Mouse (Mus musculus) midbrain, embryonic 13.5 days (tissue): Measurements from ENCODE around the gene Olfr9. TPM values are rescaled to one million over a fixed set of nuclear protein-coding genes. Genes with fewer than 3 reads are reported as not detected.
"Not testable (repeated sequence)": the region's sequence is repeated elsewhere in the genome, so short reads cannot be mapped to it uniquely, and the experiment has no call there.

Experiments
- ATAC-seq: fragments of 200-750 bp; cut with Nextera tagmentation; 2 replicates; pipeline ENCODE4 v1.8.0; 2017; ENCODE audit warnings: mild to moderate bottlenecking, moderate TSS enrichment, moderate library complexity
- H3K27ac ChIP-seq: fragments of 300-500 bp; sonication (generic); 2 replicates; pipeline ENCODE4 v1.5.1; 2015; ENCODE audit warnings: inconsistent platforms, mild to moderate bottlenecking, moderate library complexity
- H3K27me3 ChIP-seq: fragments of 300-500 bp; sonication (generic); 2 replicates; pipeline ENCODE4 v1.6.1; 2015; ENCODE audit warnings: mild to moderate bottlenecking, inconsistent platforms
- H3K36me3 ChIP-seq: fragments of 300-500 bp; sonication (generic); 2 replicates; pipeline ENCODE4 v1.6.1; 2015; ENCODE audit warnings: mild to moderate bottlenecking, inconsistent platforms
- H3K4me1 ChIP-seq: fragments of 300-500 bp; sonication (generic); replicated peaks from 2 replicates; pipeline ENCODE4 v1.6.1; 2015; ENCODE audit warnings: inconsistent platforms
- H3K4me2 ChIP-seq: fragments of 300-500 bp; sonication (generic); replicated peaks from 2 replicates; pipeline ENCODE4 v1.6.1; 2015; ENCODE audit warnings: moderate library complexity, mild to moderate bottlenecking, inconsistent platforms
- H3K4me3 ChIP-seq: fragments of 300-500 bp; sonication (generic); replicated peaks from 2 replicates; pipeline ENCODE4 v1.5.1; 2015; ENCODE audit warnings: mild to moderate bottlenecking, inconsistent platforms
- H3K9ac ChIP-seq: fragments of 300-500 bp; sonication (generic); replicated peaks from 2 replicates; pipeline ENCODE4 v1.6.1; 2015; ENCODE audit warnings: mild to moderate bottlenecking, inconsistent platforms
- H3K9me3 ChIP-seq: fragments of 300-500 bp; sonication (generic); 2 replicates; pipeline ENCODE4 v1.6.1; 2016; ENCODE audit warnings: mild to moderate bottlenecking, inconsistent platforms
- WGBS: fragments of 180-500 bp; shearing (Covaris S2); methylation state at CpG from one replicate; pipeline ENCODE4 v1.1.7; 2015; 5-methylcytosine and 5-hydroxymethylcytosine counted together
- polyA plus RNA-seq: library from polyadenylated mRNA; unstranded; fragments of >200 nt; fragmentation: Nextera tagmentation; extraction: Ambion mirVana; gene quantifications from 2 replicates; pipeline ENCODE4 v1.2.1, GENCODE M21; 2015

Olfr9 gene
- not detected in 2 replicates for polyA plus RNA-seq

DNA sequence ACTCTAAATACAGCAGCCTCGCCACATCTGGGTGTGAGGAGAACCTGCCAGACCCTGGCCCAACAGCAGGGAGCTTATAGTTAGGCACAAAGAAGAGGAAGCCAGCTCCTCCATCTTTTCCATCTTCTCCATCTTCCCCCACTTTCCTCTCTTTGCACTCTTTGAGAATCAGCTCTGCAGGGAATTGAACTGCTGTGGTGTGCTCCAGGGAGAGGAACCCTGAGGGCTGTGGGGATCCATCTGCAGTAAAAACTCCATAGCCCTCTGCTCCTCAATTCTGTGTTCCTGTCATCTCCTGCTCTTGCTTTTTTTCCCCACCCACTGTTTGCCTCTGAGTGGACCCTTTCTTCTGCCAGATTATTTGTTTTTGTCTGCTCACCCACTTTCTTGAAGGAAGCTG lies at the start of gene Olfr9:
Olfr9 (plus strand) TSS at position 301 of the 400 bp plus-strand sequence.
- H3K4me1 ChIP-seq, H3K9ac ChIP-seq, H3K4me3 ChIP-seq, H3K4me2 ChIP-seq, ATAC-seq, H3K27me3 ChIP-seq, H3K36me3 ChIP-seq, H3K9me3 ChIP-seq, H3K27ac ChIP-seq: not testable (repeated sequence)
- WGBS: 50% methylated on average over 1 of the region's 1 CpGs

DNA sequence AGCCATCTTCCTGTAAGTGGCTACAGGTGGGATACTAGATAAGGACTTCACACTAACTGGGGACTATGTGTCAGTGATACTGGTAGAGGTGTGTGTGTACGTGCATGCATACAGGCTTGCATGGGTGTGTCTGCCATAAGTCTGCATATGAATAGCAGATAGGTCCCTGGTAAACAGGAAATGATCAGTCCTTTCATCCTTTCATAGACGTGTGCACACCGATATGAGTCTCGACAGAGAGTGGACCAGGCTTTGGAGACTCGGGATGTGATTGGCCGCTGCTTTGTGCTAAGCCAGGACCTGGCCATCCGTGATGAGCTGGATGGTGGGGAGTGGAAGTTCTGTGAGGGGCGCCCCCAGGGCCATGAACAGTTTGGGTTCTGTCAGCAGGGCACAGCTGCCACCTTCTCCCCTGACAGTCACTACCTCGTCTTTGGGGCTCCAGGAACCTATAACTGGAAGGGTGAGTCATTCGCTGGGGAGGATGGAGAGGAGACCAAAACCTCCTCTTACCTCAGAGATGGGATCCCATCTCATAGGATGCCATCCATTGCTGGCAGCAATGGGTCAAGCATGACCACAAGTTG lies 48.7 kb upstream of the Olfr9 start:
- peaks cover 7% of the 10 kb centered on the region for H3K27me3 ChIP-seq
- no peak for ATAC-seq
- no peak overlapping the region for H3K4me3 ChIP-seq
- no peaks in the 10 kb centered on the region for H3K36me3 ChIP-seq
- H3K4me1 ChIP-seq: no peaks in the 10 kb centered on the region
- no peak overlapping the region for H3K9ac ChIP-seq
- 84% methylated on average over 10 of the region's 10 CpGs for WGBS
- no peak overlapping the region for H3K4me2 ChIP-seq
- no peaks in the 10 kb centered on the region for H3K9me3 ChIP-seq
- no peak overlapping the region for H3K27ac ChIP-seq

DNA sequence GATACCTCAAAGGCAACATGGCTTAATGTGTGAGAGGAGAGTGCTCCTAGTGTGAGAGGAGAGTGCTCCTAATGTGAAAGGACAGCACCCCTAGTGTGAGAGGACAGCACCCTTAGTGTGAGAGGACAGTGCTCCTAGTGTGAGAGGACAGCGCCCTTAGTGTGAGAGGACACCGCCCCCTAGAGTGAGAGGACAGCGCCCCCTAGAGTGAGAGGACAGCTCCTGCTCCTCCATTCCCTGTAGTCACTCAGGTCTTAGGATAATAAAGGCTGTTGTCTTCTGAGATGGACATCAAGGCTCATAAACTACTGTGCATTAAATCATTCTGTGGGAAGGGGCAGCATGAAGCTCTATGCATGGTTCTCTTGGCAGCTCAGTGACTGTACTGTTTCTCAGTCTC lies 43.6 kb upstream of the Olfr9 start:
- Histone ChIP-seq H3K27ac (no peak overlapping the region), H3K4me2 (no peak overlapping the region), H3K36me3 (no peaks in the 10 kb centered on the region), H3K9me3 (no peaks in the 10 kb centered on the region), H3K27me3 (no peaks in the 10 kb centered on the region), H3K9ac (no peak overlapping the region), H3K4me3 (no peak overlapping the region), H3K4me1 (no peaks in the 10 kb centered on the region)
- 15% methylated on average over 3 of the region's 3 CpGs for WGBS
- ATAC-seq: no peak

DNA sequence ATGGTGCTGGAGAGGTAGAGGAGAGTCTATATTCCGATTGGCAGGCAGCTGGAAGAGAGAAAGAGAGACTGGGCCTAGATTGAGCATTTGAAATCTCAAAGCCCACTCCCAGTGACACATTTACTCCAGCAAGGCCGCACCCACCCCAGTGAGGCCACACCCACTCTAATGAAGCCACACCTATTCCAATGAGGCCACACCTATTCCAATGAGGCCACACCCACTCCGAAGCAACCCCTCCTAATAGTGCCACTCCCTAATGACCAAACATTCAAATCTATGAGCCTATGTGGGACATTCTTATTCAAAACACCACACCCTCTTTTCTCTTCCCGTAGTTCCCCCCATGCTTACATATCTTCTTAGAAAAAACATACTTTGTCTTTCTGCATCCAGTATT lies 41.7 kb upstream of the Olfr9 start:
- H3K27ac ChIP-seq: no peak overlapping the region
- H3K4me2 ChIP-seq: no peak overlapping the region
- H3K9ac ChIP-seq: no peak overlapping the region
- no peaks in the 10 kb centered on the region for H3K36me3 ChIP-seq
- H3K4me3 ChIP-seq: no peak overlapping the region
- no peak for ATAC-seq
- H3K27me3 ChIP-seq: no peaks in the 10 kb centered on the region
- H3K9me3 ChIP-seq: no peaks in the 10 kb centered on the region
- WGBS: 96% methylated on average over 4 of the region's 4 CpGs
- no peaks in the 10 kb centered on the region for H3K4me1 ChIP-seq

DNA sequence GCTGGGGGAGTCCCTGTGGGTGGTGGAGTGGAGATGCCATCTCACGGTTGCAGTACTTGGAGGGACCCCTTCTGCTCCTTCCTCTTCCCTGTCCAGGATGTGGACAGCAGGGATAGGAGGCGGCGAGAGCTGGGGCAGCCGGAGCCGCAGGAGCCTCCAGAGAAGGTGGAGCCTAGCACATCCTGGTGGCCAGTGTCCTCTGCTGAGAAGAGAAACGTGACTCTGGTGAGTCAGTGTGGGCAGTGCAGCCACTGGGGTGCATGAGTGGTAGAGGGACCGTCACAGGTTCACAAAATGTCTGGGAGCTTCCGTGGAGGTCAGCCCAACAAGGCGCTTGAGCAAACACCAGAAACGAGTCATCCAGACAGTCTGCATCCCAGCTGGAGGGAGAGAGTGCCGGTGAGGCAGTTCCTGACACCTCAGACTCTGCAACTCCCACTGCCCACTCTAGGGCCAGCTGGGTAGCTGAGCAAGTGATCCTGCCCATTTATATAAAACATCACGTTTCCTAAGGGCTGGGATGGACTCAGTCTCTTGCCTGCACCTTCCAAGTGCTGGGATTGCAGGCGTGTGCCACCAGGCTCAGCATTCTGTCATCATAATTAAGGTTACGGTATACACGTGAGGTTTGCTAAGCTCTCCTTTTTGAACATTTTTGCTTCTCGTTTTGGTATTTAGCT lies 38.9 kb upstream of the Olfr9 start:
- no peaks in the 10 kb centered on the region for H3K36me3 ChIP-seq
- no peak for ATAC-seq
- H3K27ac ChIP-seq: no peak overlapping the region
- no peak overlapping the region for H3K9ac ChIP-seq
- H3K4me2 ChIP-seq: no peak overlapping the region
- no peak overlapping the region for H3K4me3 ChIP-seq
- no peaks in the 10 kb centered on the region for H3K4me1 ChIP-seq
- no peaks in the 10 kb centered on the region for H3K9me3 ChIP-seq
- WGBS: 77% methylated on average over 16 of the region's 16 CpGs
- no peaks in the 10 kb centered on the region for H3K27me3 ChIP-seq

DNA sequence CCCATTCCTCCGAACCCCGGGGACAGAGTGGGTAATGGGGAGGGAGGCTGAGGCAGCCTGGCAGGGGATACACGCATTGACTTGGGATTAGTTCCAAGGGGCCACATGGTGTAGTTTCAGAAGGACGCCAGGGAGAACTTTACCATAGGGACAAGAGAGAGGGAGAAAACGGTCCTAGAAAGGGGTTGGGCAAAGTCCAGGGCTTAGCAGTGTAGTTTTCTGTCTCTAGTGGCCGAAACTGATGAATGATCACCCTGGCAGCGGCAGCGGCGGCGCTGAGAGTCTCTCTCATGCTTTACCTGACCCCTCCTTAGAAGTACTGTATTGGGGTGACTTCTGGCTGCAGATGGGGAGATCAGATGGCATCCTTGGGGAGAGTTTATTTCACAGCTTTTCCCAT lies 30.9 kb upstream of the Olfr9 start:
- no peaks in the 10 kb centered on the region for H3K9me3 ChIP-seq
- no peak overlapping the region for H3K27ac ChIP-seq
- H3K9ac ChIP-seq: no peak overlapping the region
- no peaks in the 10 kb centered on the region; the same call in 1 of the 2 replicates for H3K27me3 ChIP-seq
- H3K4me1 ChIP-seq: no peaks in the 10 kb centered on the region
- 79% methylated on average over 10 of the region's 10 CpGs for WGBS
- H3K4me2 ChIP-seq: no peak overlapping the region
- H3K4me3 ChIP-seq: no peak overlapping the region
- no peaks in the 10 kb centered on the region for H3K36me3 ChIP-seq
- ATAC-seq: no peak

DNA sequence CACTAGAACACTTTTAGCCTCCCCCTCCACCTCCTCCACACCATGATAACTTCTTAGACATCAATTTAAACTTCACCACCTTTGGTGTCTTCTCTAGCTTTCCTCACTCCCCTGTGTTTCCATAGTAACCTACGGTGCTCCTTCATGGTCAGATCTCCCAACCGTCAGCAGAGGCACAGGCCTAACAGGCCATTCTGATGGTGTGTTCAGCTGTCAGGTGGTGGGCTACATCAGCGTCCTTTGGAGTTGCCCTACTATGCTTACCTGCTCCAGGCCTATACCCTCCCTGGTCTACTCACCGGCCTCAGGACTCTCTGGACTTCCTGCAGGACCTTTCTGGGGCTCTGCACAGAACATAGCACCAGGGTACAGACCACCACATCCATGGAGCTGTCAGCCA lies 29.1 kb upstream of the Olfr9 start:
- H3K9ac ChIP-seq: no peak overlapping the region
- no peaks in the 10 kb centered on the region for H3K36me3 ChIP-seq
- 76% methylated on average over 4 of the region's 4 CpGs for WGBS
- H3K27ac ChIP-seq: no peak overlapping the region
- ATAC-seq: no peak
- H3K4me3 ChIP-seq: no peak overlapping the region
- no peak overlapping the region for H3K4me2 ChIP-seq
- no peaks in the 10 kb centered on the region for H3K9me3 ChIP-seq
- H3K27me3 ChIP-seq: no peaks in the 10 kb centered on the region; the same call in 1 of the 2 replicates
- no peaks in the 10 kb centered on the region for H3K4me1 ChIP-seq

DNA sequence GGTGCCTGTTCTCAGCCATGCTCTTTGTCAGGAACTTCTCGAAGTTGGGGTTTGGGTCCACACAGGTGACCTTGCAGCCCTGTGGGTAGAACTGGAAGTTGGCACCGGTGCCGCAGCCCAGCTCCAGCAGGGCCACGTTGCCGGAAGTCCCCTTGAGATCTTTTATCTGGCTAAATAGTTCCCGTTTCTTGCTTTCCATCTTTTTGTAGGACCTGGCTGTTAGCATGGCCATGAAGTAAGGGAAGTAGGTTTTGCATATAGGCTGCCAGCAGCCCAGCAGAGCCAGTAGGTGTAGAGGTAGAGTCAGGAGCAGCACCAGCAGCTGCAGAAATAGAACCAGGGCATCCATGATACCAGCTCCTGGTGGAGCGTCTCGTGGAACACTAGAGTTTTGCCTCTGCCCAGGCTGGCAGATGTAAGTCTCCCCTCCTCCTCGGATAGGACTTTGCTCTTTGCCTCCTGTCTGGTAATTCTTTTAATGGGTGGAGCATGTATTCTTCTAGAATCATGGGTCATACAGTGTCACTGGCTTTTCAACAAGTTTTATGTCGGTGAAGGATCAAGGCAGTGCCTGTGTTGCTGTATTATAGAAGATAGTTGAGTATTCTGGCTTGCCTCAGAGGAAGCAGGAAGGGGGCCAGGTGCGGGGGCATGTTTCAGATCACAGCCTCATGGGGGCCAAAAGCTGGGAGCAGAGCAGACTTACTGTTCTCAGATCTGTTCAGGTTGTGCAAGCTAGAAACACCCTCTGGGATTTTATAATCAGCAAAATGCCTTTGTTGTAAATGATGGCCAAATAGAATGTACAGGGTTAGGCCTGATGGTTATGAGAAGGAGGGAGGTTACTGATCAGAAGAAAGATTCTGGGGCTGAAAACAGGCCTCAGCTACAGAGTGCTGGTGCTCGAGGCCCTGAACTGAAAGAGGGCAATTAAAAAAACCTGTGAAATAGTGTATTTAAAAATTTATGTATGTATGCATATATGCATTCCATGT lies 28.3 kb upstream of the Olfr9 start, which contains the start of gene Mettl7b:
Mettl7b (minus strand) TSS at position 399 of the 995 bp plus-strand sequence.
- Histone ChIP-seq H3K9me3 (no peaks in the 10 kb centered on the region), H3K4me3 (no peak within 1 kb of the TSS), H3K36me3 (no peaks in the 10 kb centered on the region), H3K4me2 (no peak within 1 kb of the TSS), H3K27ac (no peak within 1 kb of the TSS), H3K9ac (no peak within 1 kb of the TSS), H3K27me3 (no peaks in the 10 kb centered on the region; the same call in 1 of the 2 replicates), H3K4me1 (no peaks in the 10 kb centered on the region)
- ATAC-seq: no peak
- 88% methylated on average over 12 of the region's 12 CpGs for WGBS

DNA sequence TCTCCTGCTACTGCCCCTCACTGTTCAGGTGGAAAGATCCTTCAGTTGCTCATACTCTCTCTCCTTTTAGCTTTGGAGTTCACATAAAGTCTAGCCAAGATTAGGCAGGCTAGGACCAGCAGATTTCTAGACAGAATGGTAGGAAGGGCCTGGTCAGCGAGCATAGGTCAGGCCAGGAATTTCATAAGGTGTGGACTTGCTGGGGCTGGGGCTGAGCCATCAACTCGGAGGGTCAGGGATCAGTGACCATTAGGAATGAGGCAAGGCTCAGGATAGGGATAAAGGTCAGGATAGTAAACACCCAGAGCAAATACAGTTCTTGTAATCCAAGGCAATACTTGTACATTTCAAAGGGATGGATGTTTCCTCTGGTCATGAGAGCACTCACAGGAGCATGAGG lies 24.3 kb upstream of the Olfr9 start:
- Histone ChIP-seq H3K9me3 (no peaks in the 10 kb centered on the region), H3K4me2 (no peak overlapping the region), H3K27me3 (no peaks in the 10 kb centered on the region), H3K36me3 (no peaks in the 10 kb centered on the region), H3K4me1 (no peaks in the 10 kb centered on the region), H3K9ac (no peak overlapping the region), H3K27ac (no peak overlapping the region), H3K4me3 (no peak overlapping the region)
- WGBS: 70% methylated on average over 2 of the region's 2 CpGs
- ATAC-seq: no peak

DNA sequence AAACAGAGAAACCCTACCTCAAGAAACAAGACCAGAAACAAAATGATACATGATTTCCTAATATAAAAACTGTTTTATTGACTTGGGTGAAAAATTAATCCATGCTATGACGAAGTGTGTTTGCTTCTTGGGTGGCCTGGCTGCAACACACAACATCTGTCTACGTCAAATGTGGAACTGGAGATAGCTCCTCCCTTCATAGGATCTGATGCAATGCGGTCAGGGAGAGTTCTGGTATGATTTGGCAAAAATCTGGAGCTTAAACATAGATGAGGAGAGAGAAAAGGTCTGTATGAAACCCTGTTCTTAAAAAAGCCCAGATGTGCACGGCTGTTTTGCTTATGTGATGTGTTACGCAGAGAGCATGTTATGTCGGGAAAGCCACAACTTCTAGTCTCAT lies 23.4 kb upstream of the Olfr9 start:
- ATAC-seq: no peak
- Histone ChIP-seq H3K27ac (no peak overlapping the region), H3K4me1 (no peaks in the 10 kb centered on the region), H3K9ac (no peak overlapping the region), H3K36me3 (no peaks in the 10 kb centered on the region), H3K4me3 (no peak overlapping the region), H3K4me2 (no peak overlapping the region), H3K27me3 (no peaks in the 10 kb centered on the region), H3K9me3 (no peaks in the 10 kb centered on the region)
- 90% methylated on average over 6 of the region's 6 CpGs for WGBS

DNA sequence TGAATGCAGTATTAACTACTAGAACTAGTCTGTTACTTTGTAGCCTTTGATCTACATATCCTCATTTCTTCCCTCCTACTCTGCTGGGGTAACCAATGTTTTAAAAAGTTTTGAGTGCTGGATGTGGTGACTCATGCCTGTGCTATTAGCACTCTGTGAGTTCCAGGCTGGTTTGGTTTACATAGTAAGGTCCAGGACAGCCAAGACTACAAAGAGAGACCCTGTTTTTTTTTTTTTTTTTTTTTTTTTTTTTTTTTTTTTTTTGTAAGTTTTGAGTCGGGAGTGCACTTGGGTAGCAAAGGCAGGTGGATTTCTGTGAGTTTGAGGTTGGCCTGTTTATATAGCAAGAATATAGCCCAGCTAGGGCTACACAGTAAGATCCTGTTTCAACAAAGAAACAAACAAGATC lies 20.9 kb upstream of the Olfr9 start:
- H3K9ac ChIP-seq: no peak overlapping the region
- ATAC-seq: no peak

DNA sequence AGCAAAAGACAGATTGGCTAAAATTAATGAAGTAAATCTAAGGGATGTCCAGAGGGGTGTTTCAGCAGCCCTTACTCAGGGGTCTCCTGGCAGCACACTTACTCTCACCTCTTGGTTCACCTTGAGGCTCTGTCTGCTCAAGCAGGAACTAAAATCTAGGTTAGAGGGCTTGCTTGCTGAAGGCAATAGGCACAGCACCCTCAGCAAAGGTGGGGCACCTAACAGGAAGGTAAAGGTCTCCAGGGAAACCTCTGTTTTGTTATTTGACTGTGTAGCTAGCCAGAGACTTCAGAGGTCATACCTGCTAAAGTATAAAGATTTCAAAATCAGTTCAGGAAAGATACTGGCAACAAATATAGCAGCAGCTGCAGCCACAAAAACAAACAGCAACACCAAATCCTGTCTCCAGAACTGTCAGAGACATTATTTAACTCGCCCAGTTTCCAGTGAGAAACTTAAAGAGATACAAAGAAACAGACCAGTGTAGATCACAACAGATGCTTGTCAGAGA lies 18.4 kb upstream of the Olfr9 start:
- Histone ChIP-seq H3K27ac (no peak overlapping the region), H3K9ac (no peak overlapping the region), H3K36me3 (no peaks in the 10 kb centered on the region), H3K4me1 (no peaks in the 10 kb centered on the region), H3K4me2 (no peak overlapping the region), H3K9me3 (no peaks in the 10 kb centered on the region), H3K27me3 (no peaks in the 10 kb centered on the region), H3K4me3 (no peak overlapping the region)
- 58% methylated on average over 1 of the region's 1 CpGs for WGBS
- no peak for ATAC-seq

More for the DNA sequence above, 20.9 kb upstream of the Olfr9 start:
- 63% methylated on average over 1 of the region's 1 CpGs for WGBS
- H3K27me3 ChIP-seq: no peaks in the 10 kb centered on the region
- H3K36me3 ChIP-seq: no peaks in the 10 kb centered on the region
- no peak overlapping the region for H3K4me3 ChIP-seq
- H3K27ac ChIP-seq: no peak overlapping the region
- H3K4me1 ChIP-seq: no peaks in the 10 kb centered on the region
- no peak overlapping the region for H3K4me2 ChIP-seq
- H3K9me3 ChIP-seq: no peaks in the 10 kb centered on the region
